Mouse (Mus musculus) midbrain, embryonic 11.5 days (tissue): ENCODE results near the gene Pcgf2. TPM values are rescaled to one million over a fixed set of nuclear protein-coding genes. Genes with fewer than 3 reads are reported as not detected.

Source experiments
- ATAC-seq: fragments of 200-750 bp; cut with Nextera tagmentation; 2 replicates; pipeline ENCODE4 v1.8.0; 2017; ENCODE audit warnings: moderate TSS enrichment, moderate library complexity; ENCODE audit not compliant: low FRiP score
- DNase-seq: peaks from one replicate; pipeline ENCODE4 v3.0.0; 2015; ENCODE audit warnings: low spot score; ENCODE audit errors: missing footprints
- H3K27ac ChIP-seq: fragments of 300-500 bp; sonication (generic); 2 replicates; pipeline ENCODE4 v1.5.1; 2014; ENCODE audit warnings: low read depth, low read length
- H3K27me3 ChIP-seq: fragments of 300-500 bp; sonication (generic); 2 replicates; pipeline ENCODE4 v1.6.1; 2014; ENCODE audit warnings: mild to moderate bottlenecking, low read length, moderate library complexity, mixed read lengths; ENCODE audit not compliant: control insufficient read depth, insufficient read depth
- H3K36me3 ChIP-seq: fragments of 300-500 bp; sonication (generic); 2 replicates; pipeline ENCODE4 v1.6.1; 2014; ENCODE audit warnings: mild to moderate bottlenecking, low read length, moderate library complexity, mixed read lengths; ENCODE audit not compliant: control insufficient read depth, insufficient read depth
- H3K4me1 ChIP-seq: fragments of 300-500 bp; sonication (generic); 2 replicates; pipeline ENCODE4 v1.6.1; 2014; ENCODE audit warnings: low read length; ENCODE audit not compliant: control insufficient read depth, insufficient read depth
- H3K4me2 ChIP-seq: fragments of 300-500 bp; sonication (generic); 2 replicates; pipeline ENCODE4 v1.6.1; 2014; ENCODE audit warnings: mild to moderate bottlenecking, moderate library complexity
- H3K4me3 ChIP-seq: fragments of 300-500 bp; sonication (generic); 2 replicates; pipeline ENCODE4 v1.5.1; 2014; ENCODE audit warnings: low read depth, low read length
- H3K9ac ChIP-seq: fragments of 300-500 bp; sonication (generic); 2 replicates; pipeline ENCODE4 v1.6.1; 2014; ENCODE audit warnings: low read length
- H3K9me3 ChIP-seq: fragments of 300-500 bp; sonication (generic); 2 replicates; pipeline ENCODE4 v1.6.1; 2016; ENCODE audit warnings: low read length; ENCODE audit not compliant: control insufficient read depth
- WGBS: fragments of 180-500 bp; shearing (Covaris S2); extraction: QIAGEN DNeasy Blood & Tissue Kit; methylation state at CpG from one replicate; pipeline ENCODE4 v1.1.7; 2014; 5-methylcytosine and 5-hydroxymethylcytosine counted together
- polyA plus RNA-seq: library from polyadenylated mRNA; unstranded; fragments of >200 nt; fragmentation: Nextera tagmentation; extraction: Ambion mirVana; gene quantifications from 2 replicates; pipeline ENCODE4 v1.2.1, GENCODE M21; 2014

The Pcgf2 gene
- polyA plus RNA-seq, 1 experiment from 2014 or later = 16.1 TPM

GRCm38 (mm10) chr11:97668160-97668559 is 32.1 kb downstream of the Pcgf2 start:
- H3K27me3 ChIP-seq = no peaks in the 10 kb centered on the region
- peaks cover 23% of the 10 kb centered on the region for H3K36me3 ChIP-seq
- 93% methylated on average over 7 of the region's 7 CpGs for WGBS
- no peak for DNase-seq
- no peak overlapping the region for H3K4me3 ChIP-seq
- ATAC-seq = no peak
- H3K9ac ChIP-seq = no peak overlapping the region
- H3K9me3 ChIP-seq = no peaks in the 10 kb centered on the region
- H3K4me2 ChIP-seq = no peak overlapping the region
- H3K4me1 ChIP-seq = peaks cover 19% of the 10 kb centered on the region
- H3K27ac ChIP-seq = no peak overlapping the region

GRCm38 (mm10) chr11:97666794-97667193 is 33.5 kb downstream of the Pcgf2 start:
- H3K27me3 ChIP-seq = peaks cover 3% of the 10 kb centered on the region
- no peak for ATAC-seq
- peaks cover 25% of the 10 kb centered on the region for H3K4me1 ChIP-seq
- H3K36me3 ChIP-seq = peaks cover 20% of the 10 kb centered on the region
- no peak overlapping the region for H3K4me3 ChIP-seq
- H3K27ac ChIP-seq = no peak overlapping the region
- H3K4me2 ChIP-seq = no peak overlapping the region
- 91% methylated on average over 15 of the region's 15 CpGs for WGBS
- no peak for DNase-seq
- no peaks in the 10 kb centered on the region for H3K9me3 ChIP-seq
- H3K9ac ChIP-seq = no peak overlapping the region

GRCm38 (mm10) chr11:97666221-97666620 is 34.1 kb downstream of the Pcgf2 start:
- ATAC-seq (no peak), DNase-seq (no peak)
- no peak overlapping the region for H3K4me3 ChIP-seq
- H3K36me3 ChIP-seq = peaks cover 17% of the 10 kb centered on the region
- 90% methylated on average over 7 of the region's 7 CpGs for WGBS
- no peak overlapping the region for H3K9ac ChIP-seq
- no peak overlapping the region for H3K4me2 ChIP-seq
- no peak overlapping the region for H3K27ac ChIP-seq
- peaks cover 30% of the 10 kb centered on the region for H3K4me1 ChIP-seq
- H3K27me3 ChIP-seq = peaks cover 5% of the 10 kb centered on the region
- no peaks in the 10 kb centered on the region for H3K9me3 ChIP-seq

- Histone ChIP-seq H3K9ac (no peak overlapping the region), H3K4me1 (peaks cover 38% of the 10 kb centered on the region), H3K4me3 (peak overlapping the region; percentile 97; the same call in 1 of the 2 replicates)
Measured at GRCm38 (mm10) chr11:97665431-97665830, 34.9 kb downstream of the Pcgf2 start.

GRCm38 (mm10) chr11:97664771-97665240 is 35.5 kb downstream of the Pcgf2 start:
- 30% methylated on average over 6 of the region's 6 CpGs for WGBS
- H3K4me2 ChIP-seq = peak overlapping the region; percentile 70
- DNase-seq (no peak), ATAC-seq (no peak)
- H3K9me3 ChIP-seq = no peaks in the 10 kb centered on the region
- H3K27me3 ChIP-seq = peaks cover 7% of the 10 kb centered on the region
- H3K36me3 ChIP-seq = peaks cover 13% of the 10 kb centered on the region
- H3K4me3 ChIP-seq = peak overlapping the region; percentile 97
- H3K27ac ChIP-seq = no peak overlapping the region
- H3K9ac ChIP-seq = peak overlapping the region; percentile 42
- peaks cover 36% of the 10 kb centered on the region for H3K4me1 ChIP-seq

More at GRCm38 (mm10) chr11:97665431-97665830, 34.9 kb downstream of the Pcgf2 start:
- Histone ChIP-seq H3K27me3 (peaks cover 7% of the 10 kb centered on the region), H3K36me3 (peaks cover 17% of the 10 kb centered on the region), H3K4me2 (peak overlapping the region; percentile 70; the same call in 1 of the 2 replicates), H3K27ac (no peak overlapping the region), H3K9me3 (no peaks in the 10 kb centered on the region)
- WGBS = 88% methylated on average over 13 of the region's 13 CpGs
- DNase-seq = no peak
- no peak for ATAC-seq

GRCm38 (mm10) chr11:97664339-97664665 is 36.0 kb downstream of the Pcgf2 start:
- Histone ChIP-seq H3K27me3 (peaks cover 7% of the 10 kb centered on the region), H3K36me3 (peaks cover 13% of the 10 kb centered on the region), H3K9me3 (no peaks in the 10 kb centered on the region), H3K4me3 (peak overlapping the region; percentile 97), H3K27ac (peak overlapping the region; percentile 87; the same call in 1 of the 2 replicates), H3K9ac (peak overlapping the region; percentile 93), H3K4me1 (peaks cover 38% of the 10 kb centered on the region), H3K4me2 (peak overlapping the region; percentile 70)
- ATAC-seq (no peak), DNase-seq (no peak)
- WGBS = 2% methylated on average over 6 of the region's 8 CpGs

- Histone ChIP-seq H3K4me1 (peaks cover 39% of the 10 kb centered on the region), H3K27ac (peak overlapping the region; percentile 87), H3K36me3 (peaks cover 13% of the 10 kb centered on the region), H3K27me3 (peaks cover 11% of the 10 kb centered on the region), H3K9ac (peak overlapping the region; percentile 93), H3K4me2 (peak overlapping the region; percentile 70), H3K4me3 (peak overlapping the region; percentile 97), H3K9me3 (no peaks in the 10 kb centered on the region)
- DNase-seq (peak; percentile 93), ATAC-seq (peak; percentile 36)
- under 1% methylated on average over 36 of the region's 57 CpGs for WGBS
Measured at GRCm38 (mm10) chr11:97663528-97664338, 36.6 kb downstream of the Pcgf2 start.

- DNase-seq (peak; percentile 98), ATAC-seq (peak; percentile 60)
- H3K4me2 ChIP-seq = peak within 1 kb of the TSS; percentile 70
- peaks cover 12% of the 10 kb centered on the region for H3K27me3 ChIP-seq
- no peaks in the 10 kb centered on the region for H3K9me3 ChIP-seq
- H3K4me1 ChIP-seq = peaks cover 39% of the 10 kb centered on the region
- peak within 1 kb of the TSS; percentile 87 for H3K27ac ChIP-seq
- WGBS = 0% methylated on average over 18 of the region's 76 CpGs
- peaks cover 13% of the 10 kb centered on the region for H3K36me3 ChIP-seq
- peak within 1 kb of the TSS; percentile 97 for H3K4me3 ChIP-seq
- peak within 1 kb of the TSS; percentile 93 for H3K9ac ChIP-seq
Measured at GRCm38 (mm10) chr11:97662893-97663527, 37.3 kb downstream of the Pcgf2 start, which contains the start of gene Mllt6. Gene Mllt6 (plus strand): TSS chr11:97663414.
